Mouse (Mus musculus) limb, embryonic 10.5 days (tissue): ENCODE measurements around the gene Gab2. TPM values are rescaled to one million over a fixed set of nuclear protein-coding genes. Genes with fewer than 3 reads are reported as not detected.

Experiments
- polyA plus RNA-seq: library from polyadenylated mRNA; unstranded; fragments of >200 nt; fragmentation: Nextera tagmentation; extraction: Ambion mirVana; gene quantifications from 2 replicates; pipeline ENCODE4 v1.2.1, GENCODE M21; 2016

Gene Gab2
- polyA plus RNA-seq, 1 experiment from 2014 or later = 4.4 TPM

Other genes with a start within 250 kb of the Gab2 start
- 23.7 and 23.8 TPM in 2 replicates for gene Nars2, start 130.1 kb upstream of the Gab2 start, polyA plus RNA-seq